Mouse (Mus musculus): Measurements from ENCODE around the gene Lpar1.

Gene Lpar1

GRCm38 (mm10) chr4:58448825-58449224 is 104.9 kb downstream of the Lpar1 start:
- DNase-seq (ENCODE audit: low read depth), result no peak

- no peak for DNase-seq (ENCODE audit: low read depth)
Measured at GRCm38 (mm10) chr4:58447841-58448240, 105.9 kb downstream of the Lpar1 start.

- no peak for DNase-seq (ENCODE audit: low read depth)
Measured at GRCm38 (mm10) chr4:58445846-58446245, 107.9 kb downstream of the Lpar1 start.

GRCm38 (mm10) chr4:58442338-58442737 is 111.4 kb downstream of the Lpar1 start:
- DNase-seq (ENCODE audit: low read depth), result no peak

GRCm38 (mm10) chr4:58438654-58439053 is 115.0 kb downstream of the Lpar1 start:
- no peak for DNase-seq (ENCODE audit: low read depth)

- no peak for DNase-seq (ENCODE audit: low read depth)
Measured at GRCm38 (mm10) chr4:58437271-58437670, 116.4 kb downstream of the Lpar1 start.

- no peak for DNase-seq (ENCODE audit: low read depth)
Measured at GRCm38 (mm10) chr4:58423276-58423930, 130.3 kb downstream of the Lpar1 start.

GRCm38 (mm10) chr4:58419225-58419624 is 134.5 kb downstream of the Lpar1 start:
- no peak for DNase-seq (ENCODE audit: low read depth)

- DNase-seq (ENCODE audit: low read depth), result no peak
Measured at GRCm38 (mm10) chr4:58417319-58417718, 136.4 kb downstream of the Lpar1 start.

- no peak for DNase-seq (ENCODE audit: low read depth)
Measured at GRCm38 (mm10) chr4:58415537-58415936, 138.2 kb downstream of the Lpar1 start.

GRCm38 (mm10) chr4:58413188-58414185 is 140.2 kb downstream of the Lpar1 start:
- DNase-seq (ENCODE audit: low read depth), result no peak

GRCm38 (mm10) chr4:58401973-58402501 is 151.7 kb downstream of the Lpar1 start:
- no peak for DNase-seq (ENCODE audit: low read depth)

- DNase-seq (ENCODE audit: low read depth), result no peak
Measured at GRCm38 (mm10) chr4:58400861-58401341, 152.8 kb downstream of the Lpar1 start.

Data from c-Kit-positive CD71-positive TER-119-negative erythroid progenitor cells, embryonic 14.5 days (primary cell).